Mouse (Mus musculus): ENCODE measurements around the gene Gm20388. TPM values are rescaled to one million over a fixed set of nuclear protein-coding genes. Genes with fewer than 3 reads are reported as not detected.

The Gm20388 gene
- polyA plus RNA-seq, 1 experiment = 23.9 TPM

GRCm38 (mm10) chr8:120432438-120432837, 521.8 kb downstream of the Gm20388 start:
- H3K4me1 ChIP-seq (ENCODE audit: control insufficient read depth, insufficient read depth, low read length) = peaks cover 3% of the 10 kb centered on the region
- no peak overlapping the region for H3K4me3 ChIP-seq (ENCODE audit: insufficient read depth, low read length)
- TF ChIP-seq CTCF (IDR thresholded peaks at IDR 0.05; ENCODE audit: extremely low read depth, insufficient read depth, low read length) = no peak
- TF ChIP-seq POLR2A (IDR thresholded peaks at IDR 0.05; ENCODE audit: extremely low read depth, insufficient read depth, low read length) = no peak
- no peak overlapping the region for H3K27ac ChIP-seq (ENCODE audit: insufficient read depth, low read length)

GRCm38 (mm10) chr8:120433143-120433542, 522.5 kb downstream of the Gm20388 start:
- Histone ChIP-seq H3K27ac (ENCODE audit: insufficient read depth, low read length) (no peak overlapping the region), H3K4me3 (ENCODE audit: insufficient read depth, low read length) (no peak overlapping the region), H3K4me1 (ENCODE audit: control insufficient read depth, insufficient read depth, low read length) (peaks cover 4% of the 10 kb centered on the region)
- TF ChIP-seq POLR2A (IDR thresholded peaks at IDR 0.05; ENCODE audit: extremely low read depth, insufficient read depth, low read length) (no peak), CTCF (IDR thresholded peaks at IDR 0.05; ENCODE audit: extremely low read depth, insufficient read depth, low read length) (no peak)

- TF ChIP-seq CTCF (IDR thresholded peaks at IDR 0.05; ENCODE audit: extremely low read depth, insufficient read depth, low read length) (0 out of 2 replicates have a peak, but pooled peaks have one; percentile 18), POLR2A (IDR thresholded peaks at IDR 0.05; ENCODE audit: extremely low read depth, insufficient read depth, low read length) (no peak)
- Histone ChIP-seq H3K4me1 (ENCODE audit: control insufficient read depth, insufficient read depth, low read length) (peaks cover 7% of the 10 kb centered on the region), H3K4me3 (ENCODE audit: insufficient read depth, low read length) (no peak overlapping the region), H3K27ac (ENCODE audit: insufficient read depth, low read length) (no peak overlapping the region)
These were observed 523.1 kb downstream of the Gm20388 start for GRCm38 (mm10) chr8:120433734-120434133.

- no peak overlapping the region for H3K4me3 ChIP-seq (ENCODE audit: insufficient read depth, low read length)
- H3K27ac ChIP-seq (ENCODE audit: insufficient read depth, low read length) = no peak overlapping the region
- TF ChIP-seq POLR2A (IDR thresholded peaks at IDR 0.05; ENCODE audit: extremely low read depth, insufficient read depth, low read length) (no peak), CTCF (IDR thresholded peaks at IDR 0.05; ENCODE audit: extremely low read depth, insufficient read depth, low read length) (no peak)
- H3K4me1 ChIP-seq (ENCODE audit: control insufficient read depth, insufficient read depth, low read length) = peaks cover 15% of the 10 kb centered on the region
These were observed 525.1 kb downstream of the Gm20388 start for GRCm38 (mm10) chr8:120435781-120436180.

- H3K4me1 ChIP-seq (ENCODE audit: control insufficient read depth, insufficient read depth, low read length) = peaks cover 18% of the 10 kb centered on the region
- no peak overlapping the region for H3K4me3 ChIP-seq (ENCODE audit: insufficient read depth, low read length)
- no peak overlapping the region for H3K27ac ChIP-seq (ENCODE audit: insufficient read depth, low read length)
- TF ChIP-seq POLR2A (IDR thresholded peaks at IDR 0.05; ENCODE audit: extremely low read depth, insufficient read depth, low read length) = no peak
- no peak for TF ChIP-seq CTCF (IDR thresholded peaks at IDR 0.05; ENCODE audit: extremely low read depth, insufficient read depth, low read length)
These were observed 525.9 kb downstream of the Gm20388 start for GRCm38 (mm10) chr8:120436491-120437030.

- no peak overlapping the region for H3K27ac ChIP-seq (ENCODE audit: insufficient read depth, low read length)
- H3K4me1 ChIP-seq (ENCODE audit: control insufficient read depth, insufficient read depth, low read length) = peaks cover 18% of the 10 kb centered on the region
- H3K4me3 ChIP-seq (ENCODE audit: insufficient read depth, low read length) = no peak overlapping the region
These were observed 526.6 kb downstream of the Gm20388 start for GRCm38 (mm10) chr8:120437207-120437606.

GRCm38 (mm10) chr8:120437666-120438395, 527.2 kb downstream of the Gm20388 start:
- no peak overlapping the region for H3K4me3 ChIP-seq (ENCODE audit: insufficient read depth, low read length)
- peak overlapping the region; percentile 51; the same call in 1 of the 2 replicates for H3K27ac ChIP-seq (ENCODE audit: insufficient read depth, low read length)
- peaks cover 20% of the 10 kb centered on the region for H3K4me1 ChIP-seq (ENCODE audit: control insufficient read depth, insufficient read depth, low read length)
- TF ChIP-seq POLR2A (IDR thresholded peaks at IDR 0.05; ENCODE audit: extremely low read depth, insufficient read depth, low read length) (no peak), CTCF (IDR thresholded peaks at IDR 0.05; ENCODE audit: extremely low read depth, insufficient read depth, low read length) (no peak)

More at GRCm38 (mm10) chr8:120437207-120437606, 526.6 kb downstream of the Gm20388 start:
- no peak for TF ChIP-seq CTCF (IDR thresholded peaks at IDR 0.05; ENCODE audit: extremely low read depth, insufficient read depth, low read length)
- TF ChIP-seq POLR2A (IDR thresholded peaks at IDR 0.05; ENCODE audit: extremely low read depth, insufficient read depth, low read length) = no peak

GRCm38 (mm10) chr8:120439309-120439708, 528.7 kb downstream of the Gm20388 start:
- TF ChIP-seq POLR2A (IDR thresholded peaks at IDR 0.05; ENCODE audit: extremely low read depth, insufficient read depth, low read length) (no peak), CTCF (IDR thresholded peaks at IDR 0.05; ENCODE audit: extremely low read depth, insufficient read depth, low read length) (no peak)
- Histone ChIP-seq H3K4me1 (ENCODE audit: control insufficient read depth, insufficient read depth, low read length) (peaks cover 20% of the 10 kb centered on the region), H3K27ac (ENCODE audit: insufficient read depth, low read length) (peak overlapping the region; percentile 63), H3K4me3 (ENCODE audit: insufficient read depth, low read length) (no peak overlapping the region)

- Histone ChIP-seq H3K27ac (ENCODE audit: insufficient read depth, low read length) (peak overlapping the region; percentile 65), H3K4me3 (ENCODE audit: insufficient read depth, low read length) (no peak overlapping the region), H3K4me1 (ENCODE audit: control insufficient read depth, insufficient read depth, low read length) (peaks cover 20% of the 10 kb centered on the region)
- TF ChIP-seq CTCF (IDR thresholded peaks at IDR 0.05; ENCODE audit: extremely low read depth, insufficient read depth, low read length) (no peak), POLR2A (IDR thresholded peaks at IDR 0.05; ENCODE audit: extremely low read depth, insufficient read depth, low read length) (no peak)
These were observed 530.1 kb downstream of the Gm20388 start for GRCm38 (mm10) chr8:120440739-120441138.

- no peak for TF ChIP-seq CTCF (IDR thresholded peaks at IDR 0.05; ENCODE audit: extremely low read depth, insufficient read depth, low read length)
- TF ChIP-seq POLR2A (IDR thresholded peaks at IDR 0.05; ENCODE audit: extremely low read depth, insufficient read depth, low read length) = no peak
- Histone ChIP-seq H3K4me1 (ENCODE audit: control insufficient read depth, insufficient read depth, low read length) (peaks cover 20% of the 10 kb centered on the region), H3K27ac (ENCODE audit: insufficient read depth, low read length) (no peak overlapping the region), H3K4me3 (ENCODE audit: insufficient read depth, low read length) (no peak overlapping the region)
These were observed 531.0 kb downstream of the Gm20388 start for GRCm38 (mm10) chr8:120441637-120442036.

All from cortical plate, adult 2 months (tissue).